Mouse (Mus musculus): ENCODE measurements around the gene Rae1. TPM values are rescaled to one million over a fixed set of nuclear protein-coding genes. Genes with fewer than 3 reads are reported as not detected.

Rae1 gene
- polyA plus RNA-seq (2015; fragmentation: Illumina TruSeq; extraction: RNeasy Lipid Tissue Mini Kit (QIAGEN cat#74804); ENCODE audit: low read depth, low replicate concordance) = 60.5 TPM

DNA sequence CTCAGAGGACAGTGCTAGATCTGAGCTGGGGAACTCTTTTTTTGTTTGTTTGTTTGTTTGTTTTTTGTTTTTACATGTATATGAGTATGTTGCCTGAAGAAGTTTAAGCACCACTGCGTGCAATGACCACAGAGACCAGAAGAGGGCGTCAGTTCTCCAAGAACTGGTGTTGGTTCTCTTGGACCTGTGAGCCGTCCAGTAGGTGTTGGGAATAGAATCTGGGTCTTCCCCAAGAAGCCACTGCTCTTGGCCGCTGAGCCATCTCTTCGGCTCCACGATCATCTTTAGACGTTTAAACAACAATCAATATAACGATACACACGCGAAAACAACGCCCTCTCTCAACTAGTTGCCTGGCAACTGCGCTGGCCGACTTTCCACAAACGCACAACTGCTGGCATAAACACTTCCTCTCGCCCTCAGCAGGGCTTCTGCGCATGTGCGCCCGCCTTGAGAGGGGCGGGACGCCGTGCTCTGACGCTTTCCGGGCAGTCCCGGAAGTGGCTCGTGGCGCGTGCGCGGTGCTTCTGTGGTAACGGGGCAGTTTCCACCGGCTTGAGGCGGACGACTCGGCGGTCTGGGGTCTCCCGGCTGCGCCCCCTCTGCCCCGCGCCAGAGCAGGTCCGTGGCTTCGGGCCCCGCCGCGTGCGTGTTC lies at the start of gene Rae1:
TSS of gene Rae1 (plus strand) at position 488 of the 655 bp plus-strand sequence.

DNA sequence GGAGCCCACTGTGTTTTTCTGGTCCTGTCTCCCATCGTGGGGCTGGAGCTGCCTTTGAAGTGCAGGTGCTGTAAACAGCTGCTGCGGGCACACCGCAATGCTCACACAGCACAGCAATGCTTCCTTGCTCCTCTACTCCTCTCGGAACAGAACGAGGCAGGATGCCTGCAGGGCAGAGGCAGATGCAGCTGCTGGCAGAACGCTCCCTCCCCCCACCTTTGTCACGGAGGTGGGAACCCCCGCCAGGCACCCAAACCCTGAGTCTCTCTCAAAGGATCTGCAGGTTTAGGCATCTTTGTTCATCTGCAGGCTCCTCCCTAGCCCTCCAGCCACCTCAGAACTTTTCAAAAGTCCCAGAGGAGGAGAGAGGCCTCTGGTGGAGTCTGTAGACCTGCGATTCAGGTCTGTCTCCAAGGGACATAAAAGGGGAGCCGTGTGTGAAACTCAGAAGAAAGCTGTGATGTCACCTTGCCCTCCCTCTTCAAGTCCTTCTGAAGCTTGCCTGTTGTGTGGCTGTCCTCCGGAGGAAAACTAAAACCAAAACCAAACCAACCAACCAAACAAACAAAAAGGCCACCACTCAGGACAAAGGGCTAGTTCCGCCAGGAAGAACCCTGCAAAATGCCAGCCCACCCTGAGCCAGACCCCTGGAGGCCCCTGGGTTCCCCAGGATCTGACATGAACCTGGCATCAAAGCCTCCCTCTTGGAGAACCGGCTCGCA lies 22.3 kb upstream of the Rae1 start, which contains the start of gene Spo11:
TSS of gene Spo11 (plus strand) at position 292 of the 722 bp plus-strand sequence.

DNA sequence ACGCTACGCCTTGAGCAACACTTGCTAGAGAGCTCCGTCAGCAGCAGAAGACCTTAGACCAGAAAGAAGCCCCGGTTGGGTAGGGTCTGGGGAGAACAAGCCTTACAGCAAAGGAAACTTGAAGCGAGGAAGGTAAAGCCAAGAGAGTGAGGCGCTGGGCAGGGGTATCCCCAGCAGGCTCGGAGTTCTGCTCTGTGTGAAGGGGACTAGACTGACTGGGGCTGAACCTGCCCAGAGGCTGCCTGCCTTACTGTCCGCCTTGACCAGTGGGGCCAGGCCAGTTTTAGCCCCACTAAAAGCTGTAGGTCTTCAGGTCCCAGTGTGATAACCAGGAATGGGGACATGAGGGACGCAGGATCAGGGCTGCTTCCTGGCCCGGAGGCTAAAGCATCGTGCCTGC lies 20.5 kb downstream of the Rae1 start, which contains the start of gene Rbm38:
TSS of gene Rbm38 (plus strand) at position 69 of the 400 bp plus-strand sequence.

Other genes starting within 250 kb of the Rae1 start
- gene Bmp7, start 59.8 kb upstream of the Rae1 start, polyA plus RNA-seq (2015; fragmentation: Illumina TruSeq; extraction: RNeasy Lipid Tissue Mini Kit (QIAGEN cat#74804); ENCODE audit: low read depth, low replicate concordance) = 5.8 TPM
- 0.49 TPM for gene Spo11, start 22.4 kb upstream of the Rae1 start, polyA plus RNA-seq (2015; fragmentation: Illumina TruSeq; extraction: RNeasy Lipid Tissue Mini Kit (QIAGEN cat#74804); ENCODE audit: low read depth, low replicate concordance)
- gene Rbm38, start 20.4 kb downstream of the Rae1 start, polyA plus RNA-seq (2015; fragmentation: Illumina TruSeq; extraction: RNeasy Lipid Tissue Mini Kit (QIAGEN cat#74804); ENCODE audit: low read depth, low replicate concordance) = 2.1 TPM
- not detected for gene Ctcfl, start 119.4 kb downstream of the Rae1 start, polyA plus RNA-seq (2015; fragmentation: Illumina TruSeq; extraction: RNeasy Lipid Tissue Mini Kit (QIAGEN cat#74804); ENCODE audit: low read depth, low replicate concordance)
- not detected for gene Pck1, start 152.9 kb downstream of the Rae1 start, polyA plus RNA-seq (2015; fragmentation: Illumina TruSeq; extraction: RNeasy Lipid Tissue Mini Kit (QIAGEN cat#74804); ENCODE audit: low read depth, low replicate concordance)
- 0.51 TPM for gene Zbp1, start 218.8 kb downstream of the Rae1 start, polyA plus RNA-seq (2015; fragmentation: Illumina TruSeq; extraction: RNeasy Lipid Tissue Mini Kit (QIAGEN cat#74804); ENCODE audit: low read depth, low replicate concordance)